Mouse (Mus musculus): ENCODE measurements at regions not wholly inside any gene's neighbourhood (a gene's known extent, or its start where the extent isn't known, plus 50 kb on each side); places are given as distances from the start of the nearest gene placed in this dataset.

DNA sequence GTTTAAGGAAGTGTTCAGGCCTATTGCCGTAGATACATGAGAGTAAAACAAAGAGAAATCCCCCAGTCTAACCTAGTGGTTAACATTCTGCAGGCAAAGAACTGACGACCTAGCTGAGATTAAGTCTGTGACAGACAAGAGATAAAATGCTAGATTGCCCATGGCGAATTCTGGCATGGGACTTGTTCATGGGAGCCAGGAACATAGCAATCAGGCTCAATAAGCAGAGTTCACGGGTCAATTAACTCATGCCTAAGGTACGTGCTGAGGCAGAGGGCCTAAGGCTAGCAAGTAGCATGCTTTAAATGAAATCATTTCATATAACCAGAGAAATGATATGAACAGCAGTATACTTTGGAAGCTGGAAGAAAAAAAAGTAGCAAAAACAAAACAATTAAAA is 1119.2 kb upstream of the Adgrl2 start:
- DNase-seq = no peak

GRCm38 (mm10) chr3:150112231-150112630 is 1121.9 kb upstream of the Adgrl2 start:
- no peak for DNase-seq

DNA sequence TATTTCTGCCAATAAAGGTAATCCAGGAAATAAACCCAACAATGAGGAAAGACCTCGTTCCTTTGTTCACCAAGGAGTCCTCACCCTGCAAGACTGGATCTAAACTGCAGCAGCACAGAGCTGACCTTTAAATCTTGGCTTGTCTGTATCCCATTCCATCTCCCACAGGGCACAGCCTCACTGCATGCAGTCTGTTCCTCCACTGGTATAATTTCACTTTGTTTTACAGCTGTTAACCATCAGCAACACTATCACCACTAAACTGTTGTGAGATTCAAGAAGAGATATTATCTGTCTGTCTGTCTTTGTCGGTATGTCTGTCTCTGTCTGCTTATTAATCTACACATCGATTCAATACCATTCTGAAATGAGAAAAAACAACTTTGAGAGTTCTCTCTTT is 1129.5 kb upstream of the Adgrl2 start:
- DNase-seq = no peak

GRCm38 (mm10) chr3:150146635-150147034 is 1156.3 kb upstream of the Adgrl2 start:
- no peak for DNase-seq

DNA sequence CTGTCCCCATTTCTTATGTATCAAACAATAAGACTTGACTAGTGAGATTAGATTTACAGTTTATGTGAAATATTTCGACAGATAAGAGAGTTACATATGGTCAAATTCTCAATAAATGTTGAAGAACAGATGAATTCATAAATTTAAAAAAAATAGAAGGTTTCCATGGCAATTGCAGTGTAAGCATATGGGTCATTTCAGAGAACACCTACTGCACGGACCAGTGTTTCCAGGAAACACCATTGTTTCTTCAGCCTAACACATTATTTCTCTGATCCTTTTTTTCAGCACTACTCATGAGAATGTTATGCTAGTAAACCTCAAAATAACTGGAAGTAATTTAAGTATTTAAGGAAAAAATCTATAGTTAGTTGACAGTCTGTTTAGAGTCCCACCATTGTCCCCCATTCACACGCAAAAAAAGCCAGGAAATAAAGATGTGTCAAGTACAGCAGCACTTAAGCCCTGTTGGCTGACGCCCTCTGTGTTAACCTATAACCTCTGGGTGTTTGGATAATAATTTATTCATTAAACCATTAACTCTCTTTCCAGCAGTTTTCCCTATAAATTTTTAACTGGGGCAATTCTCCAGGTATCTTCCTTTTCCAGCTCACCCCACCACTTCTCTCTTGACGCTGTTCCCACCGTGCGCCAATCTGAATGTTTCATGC is 1160.9 kb upstream of the Adgrl2 start:
- peak; percentile 42 to 57 for DNase-seq

DNA sequence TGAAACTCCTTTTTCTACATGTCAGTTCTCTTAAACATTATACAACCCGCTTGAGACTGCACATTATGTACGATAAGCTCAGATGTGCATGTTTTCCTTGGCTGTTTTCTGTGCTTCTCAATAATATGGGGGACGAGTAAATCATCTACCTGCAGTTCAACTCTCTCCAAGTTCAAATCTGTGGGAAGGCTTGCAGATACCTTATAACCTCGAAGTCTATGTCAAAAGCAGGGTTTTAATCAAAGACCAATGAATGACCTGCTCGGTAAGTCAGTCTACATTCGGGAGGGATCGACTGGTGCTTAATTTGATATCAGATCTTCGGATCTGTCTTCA is 1161.4 kb upstream of the Adgrl2 start:
- DNase-seq = no peak

GRCm38 (mm10) chr3:150152893-150153292 is 1162.5 kb upstream of the Adgrl2 start:
- no peak for DNase-seq

- DNase-seq = no peak
These were observed 1195.5 kb upstream of the Adgrl2 start for GRCm38 (mm10) chr3:150185807-150186206.

GRCm38 (mm10) chr3:150193132-150193531 is 1202.8 kb upstream of the Adgrl2 start:
- no peak for DNase-seq

GRCm38 (mm10) chr3:150198492-150198891 is 1208.1 kb upstream of the Adgrl2 start:
- DNase-seq = no peak

DNA sequence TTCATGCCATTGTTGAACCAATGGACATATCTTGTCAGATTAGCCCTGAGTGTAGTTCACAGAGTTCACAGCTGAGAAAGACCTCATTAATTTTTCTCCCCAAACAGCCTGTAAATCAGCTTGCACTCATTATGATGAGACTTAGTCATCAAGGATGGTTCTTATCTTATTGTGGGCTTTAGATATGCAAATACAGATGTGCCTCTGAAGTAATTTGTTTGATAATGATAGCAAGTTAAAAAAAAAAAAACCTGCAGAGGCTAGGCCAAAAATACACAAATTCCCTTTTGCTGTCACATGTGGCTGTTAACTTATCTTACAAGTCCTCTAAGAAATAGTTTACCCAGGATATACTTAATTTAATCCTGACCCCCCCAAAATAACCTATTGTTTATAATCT is 1215.5 kb upstream of the Adgrl2 start:
- DNase-seq = no peak

- DNase-seq = no peak
These were observed 1204.4 kb upstream of the Adgrl4 start for GRCm38 (mm10) chr3:150233279-150233678.

- DNase-seq = no peak
These were observed 1200.6 kb upstream of the Adgrl4 start for GRCm38 (mm10) chr3:150236946-150237600.

- no peak for DNase-seq
These were observed 1162.6 kb upstream of the Adgrl4 start for GRCm38 (mm10) chr3:150275038-150275437.

DNA sequence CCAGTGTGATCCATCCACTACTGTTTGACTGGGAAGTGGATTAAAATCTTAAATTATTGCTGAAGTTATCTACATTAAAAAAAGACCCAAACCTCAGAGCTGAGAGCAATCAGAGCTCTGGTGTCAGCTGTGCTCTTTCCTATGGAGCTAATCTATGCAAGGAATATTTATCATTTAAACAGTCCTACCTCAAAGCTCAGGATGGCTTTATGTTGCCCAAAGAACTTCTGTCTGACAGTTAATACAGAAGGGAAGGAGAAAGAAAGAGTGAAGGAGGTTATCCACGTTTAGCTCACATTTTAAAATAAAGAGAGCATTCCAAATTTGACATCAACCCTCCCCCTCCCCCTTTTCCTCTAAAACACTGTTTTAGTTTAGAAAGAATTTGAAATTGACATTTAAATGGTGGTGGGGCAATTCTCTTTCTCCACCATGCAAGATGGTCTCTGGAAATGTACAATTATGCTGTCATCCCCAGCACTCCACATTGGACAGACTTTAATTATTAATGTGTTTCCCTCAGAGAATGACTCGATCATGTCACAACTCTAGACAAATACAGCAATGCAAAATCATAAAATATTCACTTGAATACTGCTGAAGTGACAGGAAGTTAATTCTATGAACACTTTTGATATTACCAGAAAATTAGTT is 1141.5 kb upstream of the Adgrl4 start:
- no peak for DNase-seq

- no peak for DNase-seq
These were observed 1108.9 kb upstream of the Adgrl4 start for GRCm38 (mm10) chr3:150328811-150329210.

- DNase-seq = peak; percentile 59 to 81
These were observed 1085.5 kb upstream of the Adgrl4 start for GRCm38 (mm10) chr3:150352139-150352725.

DNA sequence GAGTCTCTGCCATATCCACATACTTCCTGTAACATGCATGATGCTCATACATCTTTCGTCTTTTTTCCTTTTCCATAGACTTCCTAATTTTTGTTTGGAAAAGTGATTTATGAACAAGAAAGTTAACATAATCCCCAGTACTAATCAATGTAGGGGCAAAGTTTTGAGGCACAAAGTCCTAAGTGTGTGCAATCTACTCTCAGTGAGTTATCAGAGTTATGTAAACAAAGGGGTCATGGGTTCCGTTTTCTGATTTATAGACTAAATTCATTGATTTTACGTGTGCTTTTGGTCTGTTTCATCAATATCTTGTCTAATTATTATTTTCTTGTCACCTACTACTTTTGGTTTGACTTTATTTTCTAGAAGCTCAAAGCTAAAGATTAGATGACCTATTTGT is 1071.9 kb upstream of the Adgrl4 start:
- DNase-seq = no peak

GRCm38 (mm10) chr3:150384996-150385627 is 1052.6 kb upstream of the Adgrl4 start:
- DNase-seq = peak; percentile 23 to 60

DNA sequence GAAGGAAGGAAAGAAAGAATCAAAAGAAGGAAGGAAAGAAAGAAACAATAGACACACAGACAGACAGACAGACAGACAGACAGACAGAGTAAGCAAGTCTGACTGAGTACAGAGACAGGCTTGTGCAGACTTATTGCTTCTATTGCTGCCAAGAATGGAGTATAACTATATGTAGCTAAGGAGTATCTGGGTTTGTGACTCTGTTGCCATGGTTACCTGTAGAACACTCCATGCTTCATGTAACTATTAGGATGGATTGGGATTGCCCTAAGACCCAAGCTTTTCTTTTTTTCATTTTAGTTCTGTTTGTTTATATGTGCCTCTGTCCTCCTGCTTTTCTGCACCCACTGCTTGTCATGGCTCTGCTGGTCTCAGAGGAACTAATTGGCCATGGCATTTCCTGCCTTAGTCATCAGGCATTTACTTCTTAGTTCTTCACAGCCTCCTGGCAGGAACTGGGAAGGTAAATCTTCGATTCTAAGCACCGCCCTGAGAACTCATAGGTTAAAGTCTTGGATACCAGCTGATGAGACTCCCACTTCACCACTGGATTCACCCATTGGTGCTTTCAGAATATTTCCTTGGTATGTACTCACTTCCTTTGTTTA is 1035.9 kb upstream of the Adgrl4 start:
- DNase-seq = no peak

GRCm38 (mm10) chr3:150406086-150406485 is 1031.6 kb upstream of the Adgrl4 start:
- no peak for DNase-seq

GRCm38 (mm10) chr3:150415277-150415676 is 1022.4 kb upstream of the Adgrl4 start:
- no peak for DNase-seq

DNA sequence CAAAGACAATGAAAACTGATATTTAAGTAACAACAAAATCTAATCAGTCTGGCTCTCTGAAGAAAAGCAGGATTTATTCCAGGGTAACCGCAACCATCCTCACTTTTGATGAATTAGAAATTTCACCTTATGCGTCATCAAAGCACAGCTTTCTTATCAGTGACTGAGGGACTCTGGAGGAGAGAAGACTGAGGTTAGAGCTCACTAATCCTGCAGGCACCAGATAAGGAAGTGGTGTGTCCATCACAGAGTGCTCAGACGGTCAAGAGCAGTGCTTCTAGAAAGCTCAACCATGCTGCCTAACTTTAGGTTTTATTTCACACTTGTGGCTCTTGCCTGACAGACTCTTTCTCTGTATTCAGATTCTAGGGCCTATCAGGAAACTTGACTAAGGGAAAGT is 1021.2 kb upstream of the Adgrl4 start:
- DNase-seq = no peak

All from kidney, adult 8-10 months (tissue).